Mouse (Mus musculus): ENCODE measurements at regions not wholly inside any gene's neighbourhood (a gene's known extent, or its start where the extent isn't known, plus 50 kb on each side); places are given as distances from the start of the nearest gene placed in this dataset.
"Not testable (repeated sequence)": the region's sequence is repeated elsewhere in the genome, so short reads cannot be mapped to it uniquely, and the experiment has no call there.

DNA sequence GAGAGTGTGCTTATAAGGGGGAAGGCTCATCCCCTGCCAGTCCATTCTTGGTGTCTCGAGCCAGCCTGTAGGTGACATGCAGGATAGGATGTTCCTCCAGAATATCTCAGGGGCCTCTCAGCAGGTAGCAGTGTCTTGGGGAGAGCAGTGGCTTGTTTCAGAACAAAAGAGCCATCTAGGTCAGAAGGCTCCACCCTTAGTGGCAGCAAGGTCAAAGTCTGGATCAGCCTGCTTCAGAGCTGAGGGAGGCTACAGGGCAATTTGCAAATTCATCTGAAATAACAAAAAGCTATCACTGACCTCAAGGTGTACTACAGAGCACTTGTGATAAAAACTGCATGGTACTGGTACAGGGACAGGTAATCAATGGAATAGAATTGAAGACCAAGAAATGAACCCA is 1679.5 kb downstream of the Stim2 start:
- H3K36me3 ChIP-seq (ENCODE audit: insufficient read depth, low read length); DNase-seq (ENCODE audit: low spot score); H3K4me1 ChIP-seq (replicated peaks; ENCODE audit: insufficient read depth, low read length); ATAC-seq (replicated peaks; ENCODE audit: low FRiP score, low read depth); H3K27me3 ChIP-seq (ENCODE audit: insufficient read depth, low read length); H3K9ac ChIP-seq (ENCODE audit: low read depth, low read length); H3K4me3 ChIP-seq (replicated peaks; ENCODE audit: low read depth, low read length); H3K9me3 ChIP-seq (replicated peaks; ENCODE audit: low read length); H3K4me2 ChIP-seq (ENCODE audit: low read length); H3K27ac ChIP-seq: not testable (repeated sequence)
- 79% methylated on average over 1 of the region's 1 CpGs for WGBS

DNA sequence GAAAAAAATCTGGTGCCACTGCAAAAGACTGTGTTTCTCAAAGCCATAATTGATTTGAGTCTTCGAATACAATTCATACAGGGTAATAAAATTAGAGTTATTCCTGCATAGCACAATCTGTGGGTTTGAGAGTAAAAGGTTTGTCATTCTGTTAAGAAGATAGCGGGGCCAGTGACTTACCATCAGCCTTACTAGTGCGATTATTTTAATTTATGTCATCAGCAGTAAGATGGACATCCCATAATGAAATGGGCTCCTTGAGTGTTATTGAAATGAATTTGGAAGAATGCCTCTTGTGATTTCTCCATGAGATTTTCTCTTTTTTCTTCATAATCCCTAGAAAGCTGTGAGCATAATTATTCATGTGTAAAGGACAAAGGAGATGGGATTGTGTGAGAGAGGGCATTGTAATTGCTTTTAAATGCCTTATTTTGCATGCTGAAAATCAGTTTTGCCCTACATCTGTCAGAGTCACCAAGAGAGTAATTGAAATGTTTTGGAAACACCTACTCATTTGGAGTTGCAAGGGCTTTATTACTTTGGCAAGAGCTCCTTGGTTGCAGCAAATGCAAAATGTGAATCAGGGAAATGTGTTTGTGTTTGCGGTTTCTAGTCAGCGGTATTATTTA is 1692.9 kb downstream of the Stim2 start:
- ATAC-seq (replicated peaks; ENCODE audit: low FRiP score, low read depth): no peak
- H3K4me1 ChIP-seq (replicated peaks; ENCODE audit: insufficient read depth, low read length): no peaks in the 10 kb centered on the region
- H3K27ac ChIP-seq: no peak overlapping the region
- H3K4me2 ChIP-seq (ENCODE audit: low read length): no peak overlapping the region
- WGBS: 86% methylated on average over 5 of the region's 5 CpGs
- H3K4me3 ChIP-seq (replicated peaks; ENCODE audit: low read depth, low read length): no peak overlapping the region
- no peaks in the 10 kb centered on the region for H3K27me3 ChIP-seq (ENCODE audit: insufficient read depth, low read length)
- no peaks in the 10 kb centered on the region for H3K36me3 ChIP-seq (ENCODE audit: insufficient read depth, low read length)
- H3K9ac ChIP-seq (ENCODE audit: low read depth, low read length): no peak overlapping the region
- no peak for TF ChIP-seq CTCF (IDR thresholded peaks at IDR 0.05; ENCODE audit: low read depth)
- peak; percentile 1 for DNase-seq (ENCODE audit: low spot score)
- H3K9me3 ChIP-seq (replicated peaks; ENCODE audit: low read length): no peaks in the 10 kb centered on the region

DNA sequence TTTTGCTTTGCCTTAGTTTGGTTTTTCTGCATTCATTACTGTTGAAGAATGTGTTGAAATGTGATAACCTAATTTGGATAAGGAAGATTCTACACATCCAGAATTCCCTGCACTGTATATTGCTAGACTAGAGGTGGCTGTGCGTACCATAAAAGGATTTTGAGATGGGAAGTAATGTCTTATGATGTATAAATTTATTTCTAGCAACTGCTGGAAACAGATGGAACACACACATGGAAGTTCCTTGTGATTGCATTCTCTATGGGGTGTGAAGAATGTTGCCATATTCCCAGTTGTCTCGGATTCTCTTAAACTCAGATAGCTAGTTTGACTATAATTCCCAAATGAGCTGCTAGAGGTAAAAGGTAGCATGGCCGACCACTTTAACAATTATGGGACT is 1706.2 kb downstream of the Stim2 start:
- Histone ChIP-seq H3K36me3 (ENCODE audit: insufficient read depth, low read length) (no peaks in the 10 kb centered on the region), H3K27ac (no peak overlapping the region), H3K4me2 (ENCODE audit: low read length) (no peak overlapping the region), H3K9ac (ENCODE audit: low read depth, low read length) (no peak overlapping the region), H3K4me3 (replicated peaks; ENCODE audit: low read depth, low read length) (no peak overlapping the region), H3K9me3 (replicated peaks; ENCODE audit: low read length) (no peaks in the 10 kb centered on the region), H3K27me3 (ENCODE audit: insufficient read depth, low read length) (no peaks in the 10 kb centered on the region), H3K4me1 (replicated peaks; ENCODE audit: insufficient read depth, low read length) (no peaks in the 10 kb centered on the region)
- ATAC-seq (replicated peaks; ENCODE audit: low FRiP score, low read depth) (no peak), DNase-seq (ENCODE audit: low spot score) (no peak)
- WGBS: 83% methylated on average over 3 of the region's 3 CpGs
- no peak for TF ChIP-seq CTCF (IDR thresholded peaks at IDR 0.05; ENCODE audit: low read depth)

DNA sequence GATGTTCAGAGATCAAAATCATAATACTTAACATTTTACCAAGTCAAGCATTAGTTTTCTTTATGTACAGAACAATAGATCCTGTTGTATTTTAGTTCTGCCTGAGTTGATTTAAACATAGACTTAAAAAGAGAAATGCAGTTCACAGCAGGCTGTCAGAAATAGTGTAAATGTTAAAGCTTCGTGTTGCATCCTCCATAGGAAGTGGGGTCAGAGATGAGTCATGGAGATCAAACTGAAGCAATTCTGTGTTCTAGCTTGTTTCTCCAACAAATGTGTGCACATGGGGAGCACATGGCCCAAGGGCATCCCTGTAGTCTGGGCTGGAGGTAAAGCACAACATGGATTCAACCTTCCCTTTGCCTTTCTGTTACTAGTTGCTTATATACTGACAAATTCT is 1713.5 kb downstream of the Stim2 start:
- Histone ChIP-seq H3K9me3 (replicated peaks; ENCODE audit: low read length) (no peaks in the 10 kb centered on the region), H3K4me3 (replicated peaks; ENCODE audit: low read depth, low read length) (no peak overlapping the region), H3K27me3 (ENCODE audit: insufficient read depth, low read length) (no peaks in the 10 kb centered on the region), H3K36me3 (ENCODE audit: insufficient read depth, low read length) (no peaks in the 10 kb centered on the region), H3K9ac (ENCODE audit: low read depth, low read length) (no peak overlapping the region), H3K4me2 (ENCODE audit: low read length) (no peak overlapping the region), H3K27ac (no peak overlapping the region), H3K4me1 (replicated peaks; ENCODE audit: insufficient read depth, low read length) (no peaks in the 10 kb centered on the region)
- no peak for TF ChIP-seq CTCF (IDR thresholded peaks at IDR 0.05; ENCODE audit: low read depth)
- WGBS: 33% methylated on average over 1 of the region's 1 CpGs
- ATAC-seq (replicated peaks; ENCODE audit: low FRiP score, low read depth) (no peak), DNase-seq (ENCODE audit: low spot score) (no peak)

DNA sequence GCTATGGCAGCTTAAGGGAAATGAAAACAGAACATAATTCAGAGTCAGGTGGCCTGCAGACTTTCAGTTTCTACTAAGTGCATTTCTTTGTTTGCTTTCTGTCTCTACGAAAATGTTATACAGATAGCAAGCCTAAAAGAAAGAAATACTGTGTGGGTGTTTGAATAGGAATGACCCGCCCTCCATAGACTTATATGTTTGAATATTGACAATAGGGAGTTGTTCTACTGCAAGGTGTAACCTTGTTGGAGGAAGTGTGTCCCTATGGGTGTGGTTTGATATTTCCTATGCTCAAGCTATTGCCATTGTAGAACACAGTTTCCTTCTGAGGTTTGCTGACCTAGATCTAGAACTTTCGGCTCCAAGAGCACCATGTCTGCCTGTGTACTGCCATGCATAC is 1736.8 kb downstream of the Stim2 start:
- Histone ChIP-seq H3K9ac (ENCODE audit: low read depth, low read length) (no peak overlapping the region), H3K4me3 (replicated peaks; ENCODE audit: low read depth, low read length) (no peak overlapping the region), H3K4me2 (ENCODE audit: low read length) (no peak overlapping the region), H3K9me3 (replicated peaks; ENCODE audit: low read length) (no peaks in the 10 kb centered on the region), H3K27me3 (ENCODE audit: insufficient read depth, low read length) (no peaks in the 10 kb centered on the region), H3K4me1 (replicated peaks; ENCODE audit: insufficient read depth, low read length) (no peaks in the 10 kb centered on the region), H3K36me3 (ENCODE audit: insufficient read depth, low read length) (no peaks in the 10 kb centered on the region), H3K27ac (no peak overlapping the region)
- DNase-seq (ENCODE audit: low spot score): no peak
- no peak for ATAC-seq (replicated peaks; ENCODE audit: low FRiP score, low read depth)
- TF ChIP-seq CTCF (IDR thresholded peaks at IDR 0.05; ENCODE audit: low read depth): no peak
- 77% methylated on average over 3 of the region's 3 CpGs for WGBS

DNA sequence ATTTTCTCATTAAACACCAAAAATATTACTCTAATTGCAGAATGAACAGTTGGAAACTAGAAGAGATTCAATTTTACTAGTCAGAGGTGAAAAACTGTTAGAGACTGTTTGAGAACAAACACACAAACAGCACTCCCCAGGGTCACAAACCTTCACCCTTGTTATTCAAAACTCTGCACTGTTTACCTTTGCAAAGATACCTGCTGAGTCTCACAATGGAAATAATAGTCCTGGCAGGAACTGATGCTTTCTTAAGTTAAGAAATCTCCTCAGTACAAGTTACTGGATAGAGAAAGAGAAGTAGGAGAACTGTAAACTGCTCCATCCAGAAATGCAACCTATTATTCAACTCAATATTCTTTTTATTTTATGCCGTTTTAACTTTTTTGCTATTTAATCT is 1763.5 kb downstream of the Stim2 start:
- ATAC-seq (replicated peaks; ENCODE audit: low FRiP score, low read depth): no peak
- Histone ChIP-seq H3K27ac (no peak overlapping the region), H3K9me3 (replicated peaks; ENCODE audit: low read length) (no peaks in the 10 kb centered on the region), H3K4me1 (replicated peaks; ENCODE audit: insufficient read depth, low read length) (no peaks in the 10 kb centered on the region), H3K4me3 (replicated peaks; ENCODE audit: low read depth, low read length) (no peak overlapping the region), H3K27me3 (ENCODE audit: insufficient read depth, low read length) (no peaks in the 10 kb centered on the region), H3K9ac (ENCODE audit: low read depth, low read length) (no peak overlapping the region), H3K4me2 (ENCODE audit: low read length) (no peak overlapping the region), H3K36me3 (ENCODE audit: insufficient read depth, low read length) (no peaks in the 10 kb centered on the region)
- 92% methylated on average over 1 of the region's 1 CpGs for WGBS
- no peak for DNase-seq (ENCODE audit: low spot score)
- TF ChIP-seq CTCF (IDR thresholded peaks at IDR 0.05; ENCODE audit: low read depth): no peak
